Mouse (Mus musculus): ENCODE results near the gene Gm156.
"Not testable (repeated sequence)": the region's sequence is repeated elsewhere in the genome, so short reads cannot be mapped to it uniquely, and the experiment has no call there.

Gene Gm156

DNA sequence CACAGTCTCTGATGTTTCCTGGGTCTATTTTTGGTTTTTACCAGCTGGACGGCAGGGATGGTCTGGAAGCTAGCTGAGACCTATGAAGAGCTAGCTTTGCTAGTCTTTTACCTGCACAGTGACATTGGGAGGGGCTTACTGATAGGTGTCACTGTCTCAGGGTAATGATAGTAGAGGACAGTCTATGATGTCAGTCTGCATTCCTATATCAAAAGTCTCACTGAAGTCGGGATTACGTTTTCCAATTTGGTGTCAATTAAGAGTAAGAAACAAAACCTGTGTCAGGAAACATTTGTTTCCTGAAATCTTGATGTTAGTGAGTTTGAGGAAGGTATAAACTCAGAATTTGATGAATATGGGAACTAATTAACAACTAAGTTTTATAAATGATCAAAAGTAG, at the start of gene Gm156:
Gm156 (minus strand) TSS at position 101 of the 400 bp plus-strand sequence.
- DNase-seq (ENCODE audit: low spot score), result not testable (repeated sequence)

DNA sequence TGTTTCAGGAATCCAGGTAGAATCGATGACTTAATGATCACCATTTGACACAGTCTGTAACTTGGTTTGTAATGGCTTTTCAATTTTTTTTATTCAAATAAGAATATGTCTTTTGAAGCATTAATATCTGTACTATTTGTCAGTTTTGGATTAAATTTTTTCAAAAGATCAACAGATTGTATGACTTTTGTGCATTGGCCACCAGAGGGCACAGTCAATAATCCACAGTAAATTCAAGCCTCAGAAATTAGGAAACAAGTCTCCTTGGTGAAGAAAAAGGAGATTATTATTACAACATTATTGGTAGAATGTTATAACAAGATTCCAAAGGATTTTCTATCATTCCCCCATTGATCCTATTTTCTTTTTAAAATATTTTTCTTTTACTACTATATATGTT, 41.5 kb upstream of the Gm156 start:
- no peak for DNase-seq (ENCODE audit: low spot score)

DNA sequence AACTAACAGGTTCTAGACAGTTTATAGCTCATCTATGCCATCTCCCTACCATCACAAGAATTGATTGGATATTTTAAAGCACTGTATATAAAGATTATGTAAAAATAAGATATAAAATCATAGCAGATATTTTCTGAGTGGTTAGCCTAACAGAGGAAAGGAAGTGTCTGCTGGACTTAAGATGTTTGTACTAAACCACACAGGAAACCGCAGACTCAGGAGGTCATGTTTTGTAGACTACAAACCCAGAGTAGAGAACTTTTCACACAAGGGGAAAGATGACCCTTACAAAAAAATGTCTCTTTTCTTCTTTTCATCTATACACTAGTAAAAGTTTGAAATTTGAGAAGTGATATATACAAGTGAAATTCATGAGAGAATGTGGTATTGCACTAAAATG, 39.9 kb upstream of the Gm156 start:
- DNase-seq (ENCODE audit: low spot score), result no peak

DNA sequence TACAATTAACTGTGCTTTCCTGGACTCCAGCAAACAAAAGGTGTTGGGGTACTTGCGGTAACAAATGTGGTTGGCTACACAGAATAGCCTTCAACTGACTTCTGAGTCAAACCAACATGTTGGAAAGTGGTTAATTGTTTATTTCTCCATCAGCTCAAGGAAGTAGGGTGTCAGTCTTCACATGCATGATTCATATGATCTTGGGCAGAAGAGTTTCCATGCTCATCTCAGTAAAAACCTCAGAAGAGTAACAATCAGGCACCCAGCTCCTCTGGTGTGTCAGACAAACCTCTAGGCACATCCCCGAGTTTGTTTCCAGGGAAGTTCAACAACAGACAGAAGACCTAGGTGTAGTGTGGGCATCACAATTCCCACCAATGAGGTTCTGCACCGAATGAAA, 33.7 kb upstream of the Gm156 start:
- DNase-seq (ENCODE audit: low spot score), result no peak

DNA sequence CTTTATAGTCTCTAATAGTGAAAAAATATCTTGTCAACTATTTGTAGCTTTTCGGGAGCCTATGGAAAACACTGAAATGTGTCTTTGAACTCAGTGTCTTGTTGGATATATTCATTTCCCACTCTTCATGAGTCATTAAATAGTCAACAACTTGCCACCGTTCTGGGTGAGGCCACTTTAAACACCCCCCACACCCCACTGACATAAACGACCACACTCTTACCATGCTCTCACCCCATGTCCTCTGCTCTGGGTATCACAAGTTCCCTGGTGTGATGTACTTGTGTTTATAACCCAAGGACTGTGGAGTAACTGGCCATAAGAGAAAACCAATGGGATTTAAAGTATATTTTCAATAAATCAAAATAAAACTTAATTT, 36.4 kb downstream of the Gm156 start:
- peak; percentile 30 for DNase-seq (ENCODE audit: low spot score)

DNA sequence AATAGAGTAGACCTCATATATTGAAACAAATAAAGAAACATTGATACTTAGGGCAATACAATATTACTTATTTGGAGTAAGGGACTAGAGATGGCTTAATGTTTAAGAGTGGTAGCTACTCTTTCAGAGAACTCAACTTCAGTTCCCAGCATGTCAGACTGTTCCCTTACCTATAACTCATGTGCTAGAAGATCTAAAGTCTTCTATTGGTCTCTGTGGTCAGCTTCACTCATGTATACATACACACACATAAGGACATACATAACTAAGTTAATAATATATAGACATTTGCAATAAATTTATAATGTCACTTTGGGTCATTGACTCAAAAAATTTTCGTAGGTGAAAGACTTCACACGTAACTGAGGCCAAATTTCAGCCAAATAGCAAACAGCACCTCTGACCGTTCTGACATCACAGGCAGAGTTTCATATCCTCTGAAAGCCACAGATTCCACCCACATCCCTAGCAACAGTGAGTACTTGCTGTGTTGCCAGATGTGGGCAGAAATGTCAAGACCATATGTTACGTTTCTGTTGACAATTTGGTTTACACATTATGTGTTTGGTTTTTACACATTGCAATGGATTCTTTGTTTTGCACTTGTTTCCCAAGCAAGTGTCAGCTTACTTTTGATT, 36.9 kb downstream of the Gm156 start:
- peak; percentile 69 for DNase-seq (ENCODE audit: low spot score)

DNA sequence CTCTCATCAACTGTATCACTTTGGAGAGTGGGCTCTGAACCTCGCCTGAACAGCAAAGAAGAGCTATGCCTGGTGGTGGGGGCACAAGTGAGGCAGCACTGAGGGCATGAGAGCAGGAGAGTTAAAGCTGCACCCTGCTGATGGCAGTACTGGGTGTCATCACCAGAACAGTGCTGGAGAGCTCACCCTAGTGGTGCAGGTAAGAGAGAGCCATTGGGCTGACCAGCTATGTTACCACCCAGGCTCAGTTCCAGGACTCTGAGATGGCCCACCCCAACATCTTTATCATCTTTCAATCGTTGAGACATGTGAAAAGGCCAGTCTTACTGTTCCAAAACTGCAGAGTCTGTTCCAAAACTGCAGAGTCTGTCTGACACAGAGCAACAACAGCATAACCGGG, 37.9 kb downstream of the Gm156 start:
- no peak for DNase-seq (ENCODE audit: low spot score)

DNA sequence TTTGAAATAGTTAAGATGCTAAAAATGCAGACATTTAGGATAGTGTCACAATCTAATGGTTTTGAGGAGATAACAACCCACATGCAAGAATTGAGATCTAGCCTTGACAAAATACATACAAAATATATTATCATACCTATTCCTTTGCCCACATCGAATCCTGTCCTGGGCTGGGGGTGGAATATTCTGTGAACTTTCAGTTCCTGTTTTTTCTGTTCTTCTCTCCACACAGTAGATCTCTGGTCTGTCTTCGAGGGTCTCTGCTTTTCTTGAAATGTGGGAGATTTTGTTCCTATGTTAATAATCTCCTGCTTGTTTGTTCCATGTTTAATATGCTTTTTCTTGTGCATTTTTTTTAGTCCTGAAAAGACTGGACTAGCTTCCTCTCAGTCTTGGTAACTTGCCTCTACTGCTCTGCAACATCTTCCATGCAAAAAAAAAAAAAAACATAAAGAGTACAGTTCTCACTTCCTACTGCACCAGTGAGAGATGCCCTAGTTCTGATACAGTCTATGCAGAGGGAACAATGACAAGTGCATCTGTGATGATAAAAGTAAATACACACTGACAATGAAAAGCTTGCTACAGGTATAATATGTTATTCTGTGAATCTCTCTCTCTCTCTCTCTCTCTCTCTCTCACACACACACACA, 43.9 kb downstream of the Gm156 start, which contains the start of gene Klri2:
Klri2 (minus strand) TSS at position 416 of the 653 bp plus-strand sequence.
- no peak for DNase-seq (ENCODE audit: low spot score)

DNA sequence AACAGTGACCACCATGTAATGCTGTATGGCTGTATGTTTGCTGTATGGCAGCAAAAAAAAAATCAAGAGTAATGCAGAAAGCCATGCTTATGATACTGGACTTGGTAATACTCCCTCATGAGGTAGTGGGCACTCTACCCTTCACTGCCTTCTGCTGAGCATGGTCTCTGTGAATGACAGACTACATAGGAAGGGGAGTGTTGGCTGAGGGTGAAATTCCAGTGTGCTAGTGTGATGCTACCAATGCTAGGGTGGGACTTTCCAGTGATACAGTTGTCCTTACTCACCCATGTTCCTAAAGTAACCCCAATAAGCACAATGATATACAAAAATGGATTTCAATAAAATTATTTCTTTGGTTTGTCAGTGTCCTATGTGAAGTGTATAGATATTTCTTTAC, 47.7 kb downstream of the Gm156 start:
- no peak for DNase-seq (ENCODE audit: low spot score)

DNA sequence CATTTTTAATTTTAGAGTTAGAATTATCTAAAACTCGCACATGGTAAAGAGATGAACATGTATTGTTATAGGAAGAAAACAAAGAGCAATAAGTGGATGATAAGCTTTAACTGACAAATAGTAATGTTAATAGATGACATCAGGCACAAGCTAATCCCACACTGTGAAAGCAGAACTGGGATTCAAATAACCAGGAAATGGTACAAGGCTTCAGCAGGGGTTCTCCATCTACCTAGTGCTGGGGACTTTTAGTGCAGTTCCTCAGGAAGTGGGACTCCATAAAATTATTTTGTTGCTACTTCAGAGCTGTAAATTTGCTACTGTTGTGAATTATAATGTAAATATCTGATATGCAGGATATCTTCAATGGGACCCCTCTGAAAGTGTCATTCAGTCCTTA, 56.8 kb downstream of the Gm156 start:
- DNase-seq (ENCODE audit: low spot score), result no peak

DNA sequence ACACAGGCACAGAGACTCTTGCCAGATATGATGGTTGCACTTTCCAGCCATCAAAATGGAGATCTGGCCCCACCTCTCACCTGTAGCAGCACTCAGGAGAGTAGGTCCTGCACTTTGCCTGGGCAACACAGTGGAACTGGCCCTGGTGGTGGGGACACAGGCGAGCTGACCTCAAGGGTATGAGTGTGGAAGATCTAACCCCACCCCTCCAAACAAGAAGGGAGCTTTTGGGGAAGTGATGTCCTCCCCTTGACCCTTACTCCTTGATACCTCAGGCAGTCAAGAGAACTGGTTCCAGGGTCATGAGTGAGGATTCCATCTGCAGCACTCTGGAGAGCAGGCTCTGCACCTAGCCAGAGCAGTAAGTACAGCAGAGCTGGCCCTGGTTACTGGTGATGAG, 62.7 kb downstream of the Gm156 start:
- no peak for DNase-seq (ENCODE audit: low spot score)

DNA sequence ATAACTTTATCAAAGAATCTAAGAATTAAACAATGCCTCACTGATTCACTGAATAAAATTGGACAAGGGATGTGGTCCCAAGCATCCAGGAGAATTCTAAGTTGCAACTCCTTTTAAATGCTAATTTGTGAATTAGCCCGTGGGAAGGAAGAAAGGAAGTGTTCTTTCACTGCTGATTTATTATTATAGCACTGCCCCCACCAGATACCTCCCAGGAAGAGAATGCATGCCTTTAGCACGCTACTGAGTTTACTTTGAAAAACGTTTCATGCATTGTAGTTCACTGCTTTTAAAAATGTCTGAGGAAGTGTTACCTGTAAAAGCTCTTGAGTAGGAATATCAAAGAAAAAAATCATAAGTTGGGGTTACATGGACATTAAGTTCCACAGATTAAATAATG, 63.6 kb downstream of the Gm156 start:
- DNase-seq (ENCODE audit: low spot score), result no peak

DNA sequence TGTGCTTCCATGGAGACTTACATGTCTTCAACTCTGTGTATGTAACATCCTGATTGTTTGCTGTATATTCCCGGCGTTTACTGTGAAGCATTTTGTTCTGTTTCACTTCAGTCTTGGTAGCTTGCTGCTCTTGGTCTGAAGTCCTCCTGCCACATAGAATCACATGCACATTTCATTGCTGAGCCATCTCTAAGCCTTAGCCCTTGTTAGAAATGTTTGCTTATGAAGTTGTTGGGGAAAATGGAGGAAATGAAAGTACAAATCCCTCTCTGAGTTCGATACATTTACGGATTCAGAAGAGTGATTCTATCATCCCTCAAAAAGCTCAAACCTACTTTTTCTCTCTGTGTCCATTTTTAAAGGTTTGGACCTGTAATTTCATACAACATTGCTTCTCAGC, 67.0 kb downstream of the Gm156 start, which contains the start of gene Klri1:
Klri1 (minus strand) TSS at position 101 of the 400 bp plus-strand sequence.
- DNase-seq (ENCODE audit: low spot score), result no peak
